ENCODE assay signal across 26 mouse cellular contexts in genomic region chr7:95255699-95256098, GRCm38 (mm10).
DNase-seq lines count a peak whose midpoint lies in the region; ATAC-seq and TF ChIP-seq lines count a peak whose summit lies in the region.
"Had no signal": no experiment of that assay in that cellular context is flagged by ENCODE, and none has a peak within 500 bp of the region (broad histone marks: within the 10 kb centered on the region; RNA-seq: fewer than 3 reads in every experiment).

No protein-coding gene starts in this region.

- no peak overlapping the region for H3K4me2 ChIP-seq in embryonic facial prominence, embryonic 14.5 days (ENCODE audit: low read depth, low read length)
- H3K4me2 ChIP-seq in myocyte (ENCODE audit: low read depth), result peak overlapping the region; percentile 24
- H3K4me2 ChIP-seq: embryonic facial prominence, embryonic 13.5 days; heart, embryonic 12.5 days; heart, embryonic 15.5 days; hindbrain, embryonic 14.5 days had no signal

- DNase-seq in embryonic facial prominence, embryonic 14.5 days (ENCODE audit: low spot score), result peak; percentile 24
- no peak for DNase-seq in embryonic facial prominence, embryonic 10.5 days (ENCODE audit: low spot score)
- peak; percentile 45 for DNase-seq in 3134 (ENCODE audit: extremely low read depth, insufficient read length, low spot score)
- peak; percentile 80 for DNase-seq in Muller cell, postnatal 12 days (ENCODE audit: inconsistent ontology term)
- no peak for DNase-seq in urinary bladder, adult 18-20 months (ENCODE audit: low spot score in 2 of 2)
- DNase-seq: adrenal gland, adult 8-10 months; adrenal gland, postnatal 25 days; cerebellum, adult 18-20 months; cerebellum, adult 9-10 months; cerebellum, postnatal 14 days; gastrocnemius, postnatal 25 days; heart, adult 18-20 months; heart, postnatal 10 days; heart, postnatal 36 days; kidney, adult 18-20 months had no signal

- H3K36me3 ChIP-seq in embryonic facial prominence, embryonic 14.5 days (ENCODE audit: control insufficient read depth, insufficient read depth, low read length), result no peaks in the 10 kb centered on the region
- no peaks in the 10 kb centered on the region for H3K36me3 ChIP-seq in embryonic facial prominence, embryonic 10.5 days (replicated peaks)
- no peaks in the 10 kb centered on the region for H3K36me3 ChIP-seq in myocyte (ENCODE audit: control insufficient read depth, insufficient read depth)
- H3K36me3 ChIP-seq: embryonic facial prominence, embryonic 13.5 days; heart, embryonic 12.5 days; heart, embryonic 15.5 days had no signal

- no peak overlapping the region for H3ac ChIP-seq in myocyte (ENCODE audit: control insufficient read depth, insufficient read length)

- H3K4me1 ChIP-seq in embryonic facial prominence, embryonic 14.5 days (ENCODE audit: control insufficient read depth, insufficient read depth, low read length), result no peaks in the 10 kb centered on the region
- H3K4me1 ChIP-seq in embryonic facial prominence, embryonic 10.5 days, result no peaks in the 10 kb centered on the region
- H3K4me1 ChIP-seq: embryonic facial prominence, embryonic 13.5 days had no signal

- TF ChIP-seq POLR2A in myocyte (IDR thresholded peaks at IDR 0.05; ENCODE audit: insufficient read length, low read depth), result no peak

- H3K27me3 ChIP-seq in embryonic facial prominence, embryonic 14.5 days (replicated peaks; ENCODE audit: control insufficient read depth, insufficient read depth, low read length), result no peaks in the 10 kb centered on the region
- no peaks in the 10 kb centered on the region for H3K27me3 ChIP-seq in embryonic facial prominence, embryonic 10.5 days (replicated peaks; ENCODE audit: low read depth, poor library complexity, severe bottlenecking)
- no peaks in the 10 kb centered on the region for H3K27me3 ChIP-seq in myocyte (ENCODE audit: control insufficient read depth, insufficient read depth, insufficient read length)
- H3K27me3 ChIP-seq: embryonic facial prominence, embryonic 13.5 days; heart, embryonic 12.5 days; heart, embryonic 15.5 days had no signal

- H3K9ac ChIP-seq in embryonic facial prominence, embryonic 14.5 days (ENCODE audit: low read depth, low read length), result no peak overlapping the region
- H3K9ac ChIP-seq: embryonic facial prominence, embryonic 13.5 days; forebrain, postnatal 0 days; heart, embryonic 12.5 days; heart, embryonic 15.5 days; hindbrain, embryonic 14.5 days had no signal

- H3K27ac ChIP-seq in embryonic facial prominence, embryonic 14.5 days (replicated peaks; ENCODE audit: low read depth, low read length), result no peak overlapping the region
- no peak overlapping the region for H3K27ac ChIP-seq in embryonic facial prominence, embryonic 10.5 days (replicated peaks)
- H3K27ac ChIP-seq: embryonic facial prominence, embryonic 13.5 days; heart, embryonic 15.5 days; hindbrain, embryonic 14.5 days; hindbrain, postnatal 0 days had no signal

- no peaks in the 10 kb centered on the region for H3K9me3 ChIP-seq in embryonic facial prominence, embryonic 14.5 days (ENCODE audit: control insufficient read depth, low read length)
- H3K9me3 ChIP-seq in embryonic facial prominence, embryonic 10.5 days, result no peaks in the 10 kb centered on the region
- H3K9me3 ChIP-seq: embryonic facial prominence, embryonic 13.5 days; heart, embryonic 12.5 days; heart, embryonic 15.5 days had no signal

- no peak overlapping the region for H3K4me3 ChIP-seq in embryonic facial prominence, embryonic 14.5 days (ENCODE audit: low read depth, low read length)
- no peak overlapping the region for H3K4me3 ChIP-seq in embryonic facial prominence, embryonic 10.5 days
- H3K4me3 ChIP-seq in myocyte, result no peak overlapping the region
- H3K4me3 ChIP-seq: embryonic facial prominence, embryonic 13.5 days; heart, embryonic 12.5 days; heart, embryonic 15.5 days had no signal

- ATAC-seq in embryonic facial prominence, embryonic 14.5 days (ENCODE audit: low read depth), result no peak
- no peak for ATAC-seq in cerebellum, adult (ENCODE audit: insufficient number of reproducible peaks, low FRiP score, low TSS enrichment)
- ATAC-seq: activated CD4-positive, CD25-positive, alpha-beta regulatory T cell, adult 4 months; hindbrain, postnatal 0 days; inflammation-experienced regulatory T-cells, adult 6 months; intestine, embryonic 16.5 days had no signal

- H3K79me2 ChIP-seq in myocyte (ENCODE audit: control insufficient read depth, insufficient read depth), result no peaks in the 10 kb centered on the region

TF ChIP-seq in myocyte, 11 proteins besides CTCF, POLR2A, EP300 and RAD21:
- TF ChIP-seq TCF12 (IDR thresholded peaks at IDR 0.05; ENCODE audit: insufficient read depth, poor library complexity, severe bottlenecking), result no peak
- no peak for TF ChIP-seq TCF3 (IDR thresholded peaks at IDR 0.05; ENCODE audit: insufficient read length, low read depth)
- TF ChIP-seq CEBPB (IDR thresholded peaks at IDR 0.05; ENCODE audit: insufficient read depth, poor library complexity, severe bottlenecking), result no peak
- no peak for TF ChIP-seq MYOD1 (IDR thresholded peaks at IDR 0.05; ENCODE audit: control insufficient read depth in 1 of 3, insufficient read length in 2 of 3, low read depth in 2 of 3)
- no peak for TF ChIP-seq REST (IDR thresholded peaks at IDR 0.05; ENCODE audit: insufficient read depth, insufficient read length)
- TF ChIP-seq SRF (IDR thresholded peaks at IDR 0.05; ENCODE audit: control insufficient read depth, insufficient read length, low read depth), result no peak
- TF ChIP-seq MAX (IDR thresholded peaks at IDR 0.05; ENCODE audit: low read depth), result no peak
- TF ChIP-seq POLR2AphosphoS2 (IDR thresholded peaks at IDR 0.05; ENCODE audit: insufficient read length, low read depth), result no peak
- TF ChIP-seq USF1 (IDR thresholded peaks at IDR 0.05; ENCODE audit: low read depth), result no peak
- TF ChIP-seq E2F4 (IDR thresholded peaks at IDR 0.05; ENCODE audit: insufficient read depth), result no peak
- TF ChIP-seq MYOG (IDR thresholded peaks at IDR 0.05; ENCODE audit: control insufficient read depth in 1 of 3, insufficient read depth in 1 of 3, insufficient read length in 2 of 3, low read depth in 2 of 3), result no peak

Comparison
In these comparisons a context has a peak if more than half of its experiments do, and no peak if none do; other contexts are left out.
1. DNase-seq: peak in embryonic facial prominence, embryonic 14.5 days (single experiment), 3134 (single experiment) and Muller cell, postnatal 12 days (single experiment); none in embryonic facial prominence, embryonic 10.5 days (single experiment) and urinary bladder, adult 18-20 months (0 of 2).